8 mouse cellular contexts compared by ENCODE assay signal in the genomic region with DNA sequence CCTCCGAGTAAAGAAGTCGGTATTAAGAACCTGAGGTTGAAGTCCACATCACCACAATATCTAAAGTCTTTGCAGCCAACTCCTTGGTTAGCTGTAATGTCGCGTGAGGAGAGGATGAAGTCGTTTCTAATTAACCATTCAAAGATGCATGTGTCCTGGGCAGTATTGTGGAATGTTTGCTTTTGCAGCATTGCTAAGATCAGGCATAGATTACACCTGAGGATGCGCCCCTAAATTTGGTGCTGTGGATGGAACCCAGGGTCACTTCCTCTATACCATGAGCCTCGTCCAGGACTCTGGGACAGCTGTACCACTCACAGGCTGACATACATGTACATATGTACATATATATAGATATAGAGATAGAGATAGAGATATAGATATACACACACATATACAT. TPM values are rescaled to one million over a fixed set of nuclear protein-coding genes. Genes with fewer than 3 reads are reported as not detected.
A peak's percentile ranks its signal among the peaks of the same experiment; 100 is the strongest.
DNase-seq lines count a peak whose midpoint lies in the region; ATAC-seq lines count a peak whose summit lies in the region.
"Had no signal": no experiment of that assay in that cellular context is flagged by ENCODE, and none has a peak within 500 bp of the region (broad histone marks: within the 10 kb centered on the region; RNA-seq: fewer than 3 reads in every experiment).

No protein-coding gene starts in this region.

- DNase-seq in lung, postnatal 25 days (ENCODE audit: low spot score): no peak
- DNase-seq in forebrain, embryonic 11.5 days (ENCODE audit: low spot score): no peak
- DNase-seq in urinary bladder, postnatal 10 days (ENCODE audit: low spot score): no peak
- DNase-seq in B cell, adult 2 months: no peak
- DNase-seq: lung, postnatal 4 days had no signal

- peaks cover 5% of the 10 kb centered on the region; the same call in 1 of the 2 replicates for H3K9me3 ChIP-seq in lung, embryonic 16.5 days (ENCODE audit: control insufficient read depth, low read length)
- peaks cover 4% of the 10 kb centered on the region; the same call in 1 of the 2 replicates for H3K9me3 ChIP-seq in forebrain, embryonic 11.5 days (ENCODE audit: control insufficient read depth, low read length)
- peaks cover 11% of the 10 kb centered on the region; the same call in 1 of the 2 replicates for H3K9me3 ChIP-seq in limb, embryonic 12.5 days
- H3K9me3 ChIP-seq in stomach, embryonic 15.5 days: no peaks in the 10 kb centered on the region

- H3K4me2 ChIP-seq in lung, embryonic 16.5 days (ENCODE audit: low read depth, low read length): peak overlapping the region; percentile 96
- peak overlapping the region; percentile 88 for H3K4me2 ChIP-seq in forebrain, embryonic 11.5 days (ENCODE audit: low read depth, low read length, severe bottlenecking)
- peak overlapping the region; percentile 82 for H3K4me2 ChIP-seq in limb, embryonic 12.5 days
- peak overlapping the region; percentile 81 for H3K4me2 ChIP-seq in stomach, embryonic 15.5 days

- H3K4me3 ChIP-seq in lung, embryonic 16.5 days (ENCODE audit: low read length): peak overlapping the region; percentile 99
- peak overlapping the region; percentile 94 for H3K4me3 ChIP-seq in forebrain, embryonic 11.5 days (ENCODE audit: low read depth, low read length)
- H3K4me3 ChIP-seq in limb, embryonic 12.5 days (replicated peaks): peak overlapping the region; percentile 98
- peak overlapping the region; percentile 69 for H3K4me3 ChIP-seq in stomach, embryonic 15.5 days (replicated peaks)

- ATAC-seq in lung, embryonic 16.5 days (ENCODE audit: low read depth): no peak
- no peak for ATAC-seq in forebrain, embryonic 11.5 days (replicated peaks; ENCODE audit: low FRiP score)
- no peak for ATAC-seq in limb, embryonic 12.5 days (ENCODE audit: insufficient number of reproducible peaks, insufficient read depth, low FRiP score, low TSS enrichment, low read depth)
- no peak for ATAC-seq in stomach, embryonic 15.5 days (ENCODE audit: insufficient read depth, low FRiP score, low read depth)

- no peaks in the 10 kb centered on the region; the same call in 1 of the 2 replicates for H3K27me3 ChIP-seq in lung, embryonic 16.5 days (ENCODE audit: control insufficient read depth, insufficient read depth, low read depth, low read length)
- H3K27me3 ChIP-seq in forebrain, embryonic 11.5 days (ENCODE audit: control insufficient read depth, insufficient read depth, low read length): no peaks in the 10 kb centered on the region
- no peaks in the 10 kb centered on the region for H3K27me3 ChIP-seq in limb, embryonic 12.5 days
- no peaks in the 10 kb centered on the region for H3K27me3 ChIP-seq in stomach, embryonic 15.5 days (replicated peaks)

- peaks cover 11% of the 10 kb centered on the region for H3K4me1 ChIP-seq in lung, embryonic 16.5 days (replicated peaks; ENCODE audit: control insufficient read depth, insufficient read depth, low read length)
- peaks cover 9% of the 10 kb centered on the region; the same call in 1 of the 2 replicates for H3K4me1 ChIP-seq in forebrain, embryonic 11.5 days (replicated peaks; ENCODE audit: control insufficient read depth, insufficient read depth, low read length)
- peaks cover 16% of the 10 kb centered on the region for H3K4me1 ChIP-seq in limb, embryonic 12.5 days (replicated peaks)
- H3K4me1 ChIP-seq in stomach, embryonic 15.5 days: peaks cover 10% of the 10 kb centered on the region; the same call in 1 of the 2 replicates

- H3K36me3 ChIP-seq in lung, embryonic 16.5 days (ENCODE audit: control insufficient read depth, insufficient read depth, low read length): peaks cover 31% of the 10 kb centered on the region
- peaks cover 17% of the 10 kb centered on the region for H3K36me3 ChIP-seq in forebrain, embryonic 11.5 days (ENCODE audit: control insufficient read depth, insufficient read depth, low read length)
- H3K36me3 ChIP-seq in limb, embryonic 12.5 days: peaks cover 40% of the 10 kb centered on the region
- peaks cover 33% of the 10 kb centered on the region for H3K36me3 ChIP-seq in stomach, embryonic 15.5 days

- 28% methylated on average over 7 of the region's 7 CpGs for WGBS in lung, embryonic 16.5 days
- 49% methylated on average over 7 of the region's 7 CpGs for WGBS in forebrain, embryonic 11.5 days
- 44% methylated on average over 7 of the region's 7 CpGs for WGBS in limb, embryonic 12.5 days
- 27% methylated on average over 7 of the region's 7 CpGs for WGBS in stomach, embryonic 15.5 days

- H3K9ac ChIP-seq in lung, embryonic 16.5 days (ENCODE audit: low read length): peak overlapping the region; percentile 96
- H3K9ac ChIP-seq in forebrain, embryonic 11.5 days (ENCODE audit: low read length): peak overlapping the region; percentile 78
- peak overlapping the region; percentile 91 for H3K9ac ChIP-seq in limb, embryonic 12.5 days (replicated peaks)
- peak overlapping the region; percentile 90; the same call in 1 of the 2 replicates for H3K9ac ChIP-seq in stomach, embryonic 15.5 days

- no peak overlapping the region for H3K27ac ChIP-seq in lung, embryonic 16.5 days (ENCODE audit: low read length)
- H3K27ac ChIP-seq in forebrain, embryonic 11.5 days (ENCODE audit: low read depth, low read length): no peak overlapping the region
- H3K27ac ChIP-seq in limb, embryonic 12.5 days: no peak overlapping the region
- no peak overlapping the region for H3K27ac ChIP-seq in stomach, embryonic 15.5 days

RNA-seq across cellular contexts. Expression of gene Cnot11, which starts 1.9 kb away (rescaled TPM):
- 11.7 TPM in 2 replicates for polyA plus RNA-seq in lung, embryonic 16.5 days (2015; fragmentation: Nextera tagmentation; extraction: Ambion mirVana)
- 25.7 and 35.4 TPM in 2 replicates for polyA plus RNA-seq in forebrain, embryonic 11.5 days (2014; fragmentation: Nextera tagmentation; extraction: Ambion mirVana)
- 31.9 and 35.5 TPM in 2 replicates for polyA plus RNA-seq in limb, embryonic 12.5 days (2016; fragmentation: Nextera tagmentation; extraction: Ambion mirVana)
- polyA plus RNA-seq in stomach, embryonic 15.5 days (2015; fragmentation: Nextera tagmentation; extraction: Ambion mirVana): 20.3 and 22.3 TPM in 2 replicates

RNA-seq across cellular contexts. Expression of gene Rnf149, which starts 40.5 kb away (rescaled TPM):
- 20.0 and 26.1 TPM in 2 replicates for polyA plus RNA-seq in lung, embryonic 16.5 days (2015; fragmentation: Nextera tagmentation; extraction: Ambion mirVana)
- polyA plus RNA-seq in forebrain, embryonic 11.5 days (2014; fragmentation: Nextera tagmentation; extraction: Ambion mirVana): 26.6 and 30.4 TPM in 2 replicates
- polyA plus RNA-seq in limb, embryonic 12.5 days (2016; fragmentation: Nextera tagmentation; extraction: Ambion mirVana): 36.4 and 39.4 TPM in 2 replicates
- polyA plus RNA-seq in stomach, embryonic 15.5 days (2015; fragmentation: Nextera tagmentation; extraction: Ambion mirVana): 35.1 and 35.4 TPM in 2 replicates

RNA-seq across cellular contexts. Expression of gene Tbc1d8, which starts 58.1 kb away (rescaled TPM):
- 13.3 and 14.7 TPM in 2 replicates for polyA plus RNA-seq in lung, embryonic 16.5 days (2015; fragmentation: Nextera tagmentation; extraction: Ambion mirVana)
- 6.5 and 7.0 TPM in 2 replicates for polyA plus RNA-seq in forebrain, embryonic 11.5 days (2014; fragmentation: Nextera tagmentation; extraction: Ambion mirVana)
- polyA plus RNA-seq in limb, embryonic 12.5 days (2016; fragmentation: Nextera tagmentation; extraction: Ambion mirVana): 8.9 and 10.9 TPM in 2 replicates
- 11.7 and 12.5 TPM in 2 replicates for polyA plus RNA-seq in stomach, embryonic 15.5 days (2015; fragmentation: Nextera tagmentation; extraction: Ambion mirVana)
